Mouse (Mus musculus) midbrain, postnatal 0 days (tissue): ENCODE data around the gene Lipa. TPM values are rescaled to one million over a fixed set of nuclear protein-coding genes. Genes with fewer than 3 reads are reported as not detected.

Experiments
- ATAC-seq: fragments of 200-750 bp; cut with Nextera tagmentation; 2 replicates; pipeline ENCODE4 v1.8.0; 2017; ENCODE audit warnings: moderate number of reproducible peaks, mild to moderate bottlenecking, moderate TSS enrichment, moderate library complexity; ENCODE audit not compliant: low FRiP score
- DNase-seq: peaks from one replicate; pipeline ENCODE4 v3.0.0-alpha.2; 2015; ENCODE audit warnings: low spot score
- H3K27ac ChIP-seq: fragments of 300-500 bp; sonication (generic); 2 replicates; pipeline ENCODE4 v1.5.1; 2014; ENCODE audit warnings: low read depth, mild to moderate bottlenecking, low read length, mixed read lengths
- H3K27me3 ChIP-seq: fragments of 300-500 bp; sonication (generic); 2 replicates; pipeline ENCODE4 v1.6.1; 2014; ENCODE audit warnings: low read length, control low read depth, mixed read lengths; ENCODE audit not compliant: insufficient read depth
- H3K36me3 ChIP-seq: fragments of 300-500 bp; sonication (generic); 2 replicates; pipeline ENCODE4 v1.6.1; 2014; ENCODE audit warnings: low read length, control low read depth, mixed read lengths; ENCODE audit not compliant: insufficient read depth
- H3K4me1 ChIP-seq: fragments of 300-500 bp; sonication (generic); 2 replicates; pipeline ENCODE4 v1.6.1; 2014; ENCODE audit warnings: mild to moderate bottlenecking, control low read depth, antibody characterized with exemption, low read length, mixed read lengths; ENCODE audit not compliant: insufficient read depth
- H3K4me2 ChIP-seq: fragments of 300-500 bp; sonication (generic); 2 replicates; pipeline ENCODE4 v1.6.1; 2014; ENCODE audit warnings: low read depth, mild to moderate bottlenecking, low read length, mixed read lengths; ENCODE audit not compliant: poor library complexity, severe bottlenecking
- H3K4me3 ChIP-seq: fragments of 300-500 bp; sonication (generic); 2 replicates; pipeline ENCODE4 v1.5.1; 2014; ENCODE audit warnings: low read depth, mild to moderate bottlenecking, low read length, moderate library complexity
- H3K9ac ChIP-seq: fragments of 300-500 bp; sonication (generic); replicated peaks from 2 replicates; pipeline ENCODE4 v1.6.1; 2014; ENCODE audit warnings: mild to moderate bottlenecking, low read length, moderate library complexity, mixed read lengths; ENCODE audit not compliant: poor library complexity, severe bottlenecking
- H3K9me3 ChIP-seq: fragments of 300-500 bp; sonication (generic); 2 replicates; pipeline ENCODE4 v1.6.1; 2016; ENCODE audit warnings: low read length, control low read depth
- CTCF ChIP-seq: IDR thresholded peaks from 2 replicates; pipeline ENCODE4 v1.5.1; 2016; ENCODE audit warnings: antibody characterized with exemption, mild to moderate bottlenecking
- WGBS: fragments of 180-500 bp; shearing (Covaris S2); extraction: QIAGEN DNeasy Blood & Tissue Kit; methylation state at CpG from one replicate; pipeline ENCODE4 v1.1.7; 2014; 5-methylcytosine and 5-hydroxymethylcytosine counted together
- polyA plus RNA-seq: library from polyadenylated mRNA; unstranded; fragments of >200 nt; fragmentation: Nextera tagmentation; extraction: Ambion mirVana; gene quantifications from 2 replicates; pipeline ENCODE4 v1.2.1, GENCODE M21; 2015
- total RNA-seq: library from RNA; depleted of rRNA; stranded (reverse); fragments of >200 nt; gene quantifications from 2 replicates; pipeline ENCODE4 v1.2.3, GENCODE M21; 2014

Lipa gene
- total and polyA plus RNA-seq, 2 experiments from 2014 or later, result 19.0 to 24.5 TPM

DNA sequence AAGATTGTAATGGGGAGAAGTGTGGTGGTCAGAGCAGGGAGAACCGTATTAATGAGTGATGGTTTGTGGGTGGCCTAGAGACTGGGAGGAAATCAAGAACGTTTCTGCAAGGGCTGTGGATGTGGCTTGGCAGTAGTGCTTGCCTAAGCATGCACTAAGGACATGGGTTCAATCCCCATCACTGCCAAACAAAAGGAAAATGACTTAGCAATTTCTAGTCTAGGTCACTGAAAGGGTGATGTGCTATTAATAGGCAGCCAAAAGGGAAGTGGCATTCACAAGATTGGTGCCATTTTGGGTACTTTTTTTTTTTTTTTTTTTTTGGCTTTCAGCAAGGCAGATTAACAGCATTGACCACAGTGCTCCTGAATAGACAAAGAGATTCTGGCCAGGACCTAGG lies 5.9 kb downstream of the Lipa start:
- Histone ChIP-seq H3K4me2 (no peak overlapping the region), H3K27me3 (no peaks in the 10 kb centered on the region), H3K4me3 (no peak overlapping the region), H3K27ac (no peak overlapping the region), H3K36me3 (peaks cover 7% of the 10 kb centered on the region; the same call in 1 of the 2 replicates), H3K9ac (no peak overlapping the region), H3K9me3 (no peaks in the 10 kb centered on the region), H3K4me1 (0 out of 2 replicates have a peak, but pooled peaks cover 4% of the 10 kb centered on the region)
- WGBS, result 73% methylated on average over 2 of the region's 2 CpGs
- DNase-seq, result no peak
- ATAC-seq, result no peak
- no peak for TF ChIP-seq CTCF

DNA sequence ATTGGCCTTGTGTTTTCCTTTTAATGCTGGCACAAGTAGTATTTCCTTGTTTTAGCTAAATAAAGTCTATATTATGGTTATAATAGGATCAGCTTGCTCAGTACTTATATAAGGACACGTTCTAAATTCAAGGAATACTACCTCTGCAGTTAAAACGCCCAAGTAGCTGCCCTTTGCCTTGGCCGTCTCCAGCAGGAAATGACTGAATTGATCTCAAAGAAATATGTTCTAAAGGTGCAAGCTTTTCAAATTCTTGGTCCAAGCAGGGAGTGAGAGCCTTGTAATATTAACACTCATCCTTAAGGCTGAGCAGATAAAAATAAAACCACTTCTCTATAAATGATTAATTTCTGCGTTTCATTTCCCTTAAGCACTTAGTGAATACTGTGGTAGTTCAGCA lies 7.2 kb downstream of the Lipa start:
- Histone ChIP-seq H3K9me3 (no peaks in the 10 kb centered on the region), H3K4me1 (no peaks in the 10 kb centered on the region), H3K27ac (no peak overlapping the region), H3K4me2 (no peak overlapping the region), H3K9ac (no peak overlapping the region), H3K27me3 (no peaks in the 10 kb centered on the region), H3K36me3 (peaks cover 7% of the 10 kb centered on the region; the same call in 1 of the 2 replicates), H3K4me3 (no peak overlapping the region)
- ATAC-seq, result no peak
- no peak for TF ChIP-seq CTCF
- no peak for DNase-seq
- WGBS, result 81% methylated on average over 4 of the region's 4 CpGs

DNA sequence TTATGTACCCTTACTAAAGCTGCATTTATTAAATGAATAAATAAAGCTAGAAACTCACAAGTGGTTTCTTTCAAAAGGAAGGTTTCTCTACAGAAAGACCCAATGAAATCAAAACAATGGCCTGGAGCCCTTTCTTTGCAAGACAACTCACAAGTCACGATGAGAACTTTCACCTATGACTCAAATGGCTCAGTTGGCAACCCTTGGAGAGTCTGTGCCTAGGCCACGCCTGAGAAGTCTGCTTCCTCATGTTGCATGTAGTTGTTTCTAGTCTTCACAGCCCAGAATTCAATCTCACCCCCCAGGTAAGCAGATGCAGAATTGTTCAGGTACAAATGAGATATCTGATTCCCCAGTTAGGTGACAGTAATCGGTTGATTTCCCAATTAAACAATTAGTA lies 7.6 kb downstream of the Lipa start:
- Histone ChIP-seq H3K4me3 (no peak overlapping the region), H3K27ac (no peak overlapping the region), H3K4me2 (no peak overlapping the region), H3K27me3 (no peaks in the 10 kb centered on the region), H3K36me3 (peaks cover 7% of the 10 kb centered on the region; the same call in 1 of the 2 replicates), H3K9ac (no peak overlapping the region), H3K9me3 (no peaks in the 10 kb centered on the region), H3K4me1 (no peaks in the 10 kb centered on the region)
- DNase-seq (no peak), ATAC-seq (no peak)
- TF ChIP-seq CTCF, result no peak
- 91% methylated on average over 3 of the region's 3 CpGs for WGBS

DNA sequence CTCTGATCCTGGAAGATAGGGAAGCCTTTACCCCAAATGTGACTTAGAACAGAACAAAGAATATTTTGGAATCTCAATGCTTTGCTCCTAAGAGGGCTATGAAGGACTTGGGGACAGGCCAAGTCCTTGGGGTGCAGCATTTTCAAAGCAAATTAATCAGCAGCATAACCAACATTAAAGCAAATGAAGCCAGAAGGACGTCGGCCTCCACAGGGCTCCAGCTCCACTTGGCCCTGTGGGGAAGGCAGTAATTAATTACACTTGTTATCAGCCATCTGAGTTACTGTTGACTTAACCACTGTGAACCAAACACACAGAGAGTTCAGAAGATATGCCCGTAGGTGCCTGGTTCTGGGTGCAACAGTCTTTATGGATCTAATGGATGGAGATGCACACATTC lies 8.5 kb downstream of the Lipa start:
- no peaks in the 10 kb centered on the region for H3K9me3 ChIP-seq
- 69% methylated on average over 3 of the region's 3 CpGs for WGBS
- no peak for DNase-seq

DNA sequence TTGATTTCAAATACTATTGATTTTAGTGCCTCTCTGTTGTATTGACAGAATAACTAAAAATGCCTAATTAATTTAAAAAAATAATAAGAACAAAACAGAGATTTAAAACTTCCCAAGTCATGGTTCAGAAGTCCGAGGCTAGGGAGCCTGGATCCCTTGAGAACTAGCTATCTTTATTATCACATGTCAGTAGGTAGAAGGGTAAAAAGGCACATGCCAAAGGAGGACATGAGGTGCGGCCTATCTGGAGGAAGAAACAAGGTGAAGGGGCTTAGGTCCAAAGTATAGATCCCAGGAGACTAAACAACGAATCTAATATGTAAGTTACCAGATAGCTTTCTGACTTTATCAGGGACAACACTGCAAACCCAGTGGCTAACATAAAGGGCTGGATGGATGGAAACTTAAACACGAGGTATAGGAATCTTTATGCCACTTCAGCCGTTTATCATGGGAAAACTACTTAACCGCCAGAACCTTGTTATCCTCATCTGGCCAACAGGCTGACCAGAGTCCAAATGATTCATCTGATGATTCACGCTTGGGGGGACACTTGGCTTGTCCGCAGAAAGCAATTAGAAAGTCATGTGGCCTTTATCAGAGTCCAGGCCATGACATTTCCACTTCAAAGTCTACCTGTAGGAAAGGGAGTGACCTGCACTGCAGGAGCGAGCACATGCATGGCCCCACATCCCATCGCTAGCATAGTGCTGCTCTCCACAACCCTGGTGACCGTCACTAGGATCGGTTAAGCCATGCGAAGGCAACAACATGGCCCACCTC lies 9.3 kb downstream of the Lipa start:
- DNase-seq (no peak), ATAC-seq (no peak)
- no peaks in the 10 kb centered on the region for H3K9me3 ChIP-seq
- no peak overlapping the region for H3K27ac ChIP-seq
- H3K36me3 ChIP-seq, result peaks cover 7% of the 10 kb centered on the region; the same call in 1 of the 2 replicates
- no peak overlapping the region for H3K4me3 ChIP-seq
- TF ChIP-seq CTCF, result no peak
- 95% methylated on average over 13 of the region's 13 CpGs for WGBS
- H3K27me3 ChIP-seq, result no peaks in the 10 kb centered on the region
- H3K4me1 ChIP-seq, result no peaks in the 10 kb centered on the region
- H3K4me2 ChIP-seq, result no peak overlapping the region
- H3K9ac ChIP-seq, result no peak overlapping the region

More for the DNA sequence above, 8.5 kb downstream of the Lipa start:
- Histone ChIP-seq H3K4me1 (no peaks in the 10 kb centered on the region), H3K4me3 (no peak overlapping the region), H3K27ac (no peak overlapping the region), H3K36me3 (peaks cover 7% of the 10 kb centered on the region; the same call in 1 of the 2 replicates), H3K4me2 (no peak overlapping the region), H3K27me3 (no peaks in the 10 kb centered on the region), H3K9ac (no peak overlapping the region)
- ATAC-seq, result no peak
- TF ChIP-seq CTCF, result no peak

DNA sequence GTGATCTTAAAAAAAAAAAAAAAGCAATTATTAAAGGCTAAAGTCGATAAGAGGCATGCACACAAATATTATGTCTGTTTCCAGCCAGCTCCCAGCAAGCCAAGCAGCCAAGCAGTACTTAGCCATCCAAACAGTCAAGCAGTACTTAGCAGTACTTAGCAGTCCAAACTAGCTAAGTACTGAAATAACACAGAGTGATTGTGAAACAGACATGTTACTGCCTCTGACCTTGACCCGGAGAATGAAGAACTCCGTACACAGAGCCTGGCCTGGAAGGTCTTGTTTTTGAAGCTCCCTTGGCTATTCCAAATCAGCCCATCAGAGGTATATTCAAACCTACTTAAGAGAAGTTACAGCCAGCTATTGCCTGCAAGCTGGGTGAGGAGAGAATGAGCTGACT lies 10.1 kb downstream of the Lipa start:
- DNase-seq, result no peak
- H3K36me3 ChIP-seq, result peaks cover 7% of the 10 kb centered on the region; the same call in 1 of the 2 replicates
- no peak overlapping the region for H3K4me3 ChIP-seq
- ATAC-seq, result no peak
- no peak overlapping the region for H3K4me2 ChIP-seq
- H3K9me3 ChIP-seq, result no peaks in the 10 kb centered on the region
- no peaks in the 10 kb centered on the region for H3K4me1 ChIP-seq
- no peaks in the 10 kb centered on the region for H3K27me3 ChIP-seq
- no peak overlapping the region for H3K9ac ChIP-seq
- no peak overlapping the region for H3K27ac ChIP-seq
- TF ChIP-seq CTCF, result no peak
- 92% methylated on average over 3 of the region's 3 CpGs for WGBS
